Mouse (Mus musculus) right cerebral cortex, postnatal 25 days (tissue): Measurements from ENCODE around the gene Txndc2.

ENCODE experiments used
- DNase-seq: peaks from one replicate; pipeline ENCODE4 v3.0.0; 2022

Txndc2 gene

GRCm38 (mm10) chr17:65641734-65642218 is at the start of gene Txndc2:
Txndc2 (minus strand) TSS chr17:65642168.
- no peak for DNase-seq

DNA sequence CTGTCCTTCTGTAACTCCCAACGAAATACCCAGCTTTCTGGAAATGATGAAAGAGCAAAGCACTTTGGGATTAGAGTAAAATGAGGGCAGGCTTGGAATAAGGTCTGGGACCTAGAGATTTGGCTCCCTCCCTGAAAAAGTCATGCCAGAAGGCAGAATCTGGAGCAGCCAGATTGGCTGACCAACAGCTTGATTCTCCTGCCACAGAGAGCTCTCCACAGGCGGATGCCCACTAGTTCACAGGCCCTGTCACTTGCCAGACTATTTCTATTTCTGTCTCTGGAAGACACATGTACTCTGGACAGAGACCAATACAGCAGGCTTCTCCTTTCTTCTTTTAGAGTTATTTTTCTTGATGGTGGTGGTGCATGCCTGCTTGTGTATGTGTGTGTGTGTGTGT is 41.8 kb upstream of the Txndc2 start:
- no peak for DNase-seq

- DNase-seq, result no peak
These were observed 41.3 kb upstream of the Txndc2 start for GRCm38 (mm10) chr17:65683316-65683715.

- no peak for DNase-seq
These were observed 40.2 kb upstream of the Txndc2 start for GRCm38 (mm10) chr17:65682071-65682680.

DNA sequence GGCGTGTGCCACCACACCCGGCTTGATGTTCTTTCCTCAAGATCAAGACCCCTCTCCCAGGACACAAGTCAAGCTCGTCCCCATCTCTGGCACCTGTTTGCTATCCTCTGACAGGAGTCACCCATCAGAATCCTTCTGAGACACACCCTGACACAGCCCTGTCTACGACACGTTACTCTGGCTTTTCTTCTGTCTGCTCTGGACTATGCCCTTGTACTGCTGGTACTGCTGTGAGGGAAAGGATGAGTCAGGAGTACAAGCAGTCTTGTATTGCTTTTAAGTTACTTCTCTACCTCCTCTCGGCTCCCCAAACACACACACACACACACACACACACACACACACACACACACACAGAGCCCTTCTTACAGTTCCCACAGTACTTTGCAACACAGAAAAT is 39.5 kb upstream of the Txndc2 start:
- no peak for DNase-seq

DNA sequence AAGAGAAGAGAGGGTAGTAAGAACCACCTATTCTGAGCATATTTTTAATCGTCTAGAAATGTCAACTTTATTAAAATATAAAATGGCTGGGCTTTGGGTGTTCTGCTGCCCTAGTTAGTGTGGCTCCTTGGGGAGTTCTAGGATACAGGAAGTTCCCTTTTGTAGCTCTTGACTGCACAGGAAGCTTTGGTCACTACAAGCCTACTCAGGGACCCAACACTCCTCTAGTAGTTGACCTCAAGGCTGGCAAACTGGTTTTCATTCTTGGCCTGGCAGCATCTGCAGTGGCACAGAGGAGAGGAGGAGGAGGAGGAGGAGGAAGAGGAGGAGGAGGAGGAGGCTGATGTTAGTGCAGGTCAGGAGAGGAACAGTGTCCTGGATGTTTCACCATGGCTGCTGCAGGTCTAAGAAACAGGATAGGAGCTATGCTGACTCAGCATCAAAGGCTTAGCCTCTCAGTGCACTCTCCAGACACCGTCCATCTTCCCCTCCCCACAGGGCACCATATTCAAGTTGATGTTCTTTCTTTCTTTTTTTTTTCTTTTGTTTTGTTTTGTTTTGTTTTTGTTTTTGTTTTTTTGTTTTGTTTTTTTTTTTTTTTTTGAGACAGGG is 38.9 kb upstream of the Txndc2 start:
- DNase-seq, result no peak

GRCm38 (mm10) chr17:65679806-65680446 is 38.0 kb upstream of the Txndc2 start:
- no peak for DNase-seq

- no peak for DNase-seq
These were observed 35.8 kb upstream of the Txndc2 start for GRCm38 (mm10) chr17:65677742-65678141.

DNA sequence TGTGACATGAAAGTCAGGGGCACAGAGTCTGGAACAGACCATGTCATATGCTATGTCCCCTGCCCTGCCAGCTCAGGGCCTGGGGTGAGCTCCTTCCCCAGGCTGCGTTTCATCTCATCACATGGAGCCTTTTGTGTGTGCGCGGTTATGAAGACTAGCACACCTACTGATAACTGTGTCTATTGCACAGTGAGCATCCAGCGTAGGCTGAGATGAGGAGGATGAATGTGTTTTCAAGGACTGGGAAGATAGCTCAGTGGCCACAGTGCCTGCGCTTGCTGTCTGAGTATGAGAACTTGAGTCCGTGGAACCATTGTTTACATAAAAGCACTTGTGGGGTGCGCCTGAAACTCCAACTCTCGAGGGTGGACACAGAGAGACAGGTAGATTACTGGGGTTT is 34.6 kb upstream of the Txndc2 start:
- no peak for DNase-seq

DNA sequence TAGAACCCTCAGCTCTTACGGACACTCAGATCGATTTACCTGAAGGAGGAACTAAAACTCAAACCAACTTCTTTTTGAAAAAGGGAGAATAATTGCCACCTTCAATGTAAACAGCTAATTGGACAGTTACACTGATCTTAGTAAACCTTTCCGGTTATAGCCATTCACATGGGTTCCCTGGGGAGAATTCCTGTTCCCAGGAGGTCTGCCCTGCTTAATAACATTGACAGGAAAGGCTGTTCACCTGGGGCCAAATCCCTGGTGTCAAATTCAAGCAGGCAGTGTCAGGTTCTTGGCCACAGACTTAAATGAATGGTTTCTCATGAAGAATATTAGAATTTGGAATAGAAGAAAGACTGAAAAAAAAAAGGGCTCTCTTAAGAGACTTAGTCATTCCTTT is 34.0 kb upstream of the Txndc2 start:
- DNase-seq, result no peak

DNA sequence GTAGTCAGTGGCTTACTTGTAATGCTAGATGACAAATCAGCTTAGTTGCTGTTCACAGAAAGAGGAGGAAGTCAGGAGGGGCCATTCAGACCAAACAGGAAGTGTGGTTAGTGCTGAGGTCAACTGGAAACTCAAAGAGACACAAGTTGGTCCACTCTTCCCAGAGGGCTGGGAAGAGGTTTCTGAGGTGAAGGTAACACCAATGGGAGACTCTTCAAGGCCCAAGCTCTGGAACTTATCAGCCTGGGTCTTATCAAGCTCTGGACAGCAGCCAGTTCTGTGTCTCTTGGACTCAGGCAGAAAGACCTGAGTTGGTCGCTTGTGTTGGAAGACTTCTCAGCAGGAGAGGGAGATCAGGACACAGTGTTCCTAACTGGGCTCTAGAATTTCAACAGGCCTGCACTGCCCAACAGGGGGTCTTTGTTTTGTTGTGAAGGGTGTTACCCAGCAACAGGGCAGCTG is 32.8 kb upstream of the Txndc2 start:
- no peak for DNase-seq

DNA sequence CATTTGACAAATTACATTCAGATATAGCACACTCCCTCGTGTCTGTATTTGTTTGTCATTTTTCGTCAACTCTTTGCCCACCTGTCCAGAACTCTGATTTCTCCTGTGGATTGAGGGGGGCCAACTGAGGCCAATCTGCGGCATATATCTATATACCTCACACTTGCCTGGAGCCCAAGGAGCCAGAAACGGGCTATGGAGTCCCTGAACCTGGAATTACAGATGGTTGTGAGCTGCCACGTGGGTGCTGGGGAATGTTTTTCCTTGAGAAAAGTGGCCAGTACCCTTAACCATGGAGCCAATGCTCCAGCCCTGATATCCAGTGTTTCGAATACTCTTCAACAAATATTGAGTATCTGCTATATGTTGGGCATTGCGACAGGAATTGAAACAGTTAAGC is 31.0 kb upstream of the Txndc2 start:
- DNase-seq, result no peak

DNA sequence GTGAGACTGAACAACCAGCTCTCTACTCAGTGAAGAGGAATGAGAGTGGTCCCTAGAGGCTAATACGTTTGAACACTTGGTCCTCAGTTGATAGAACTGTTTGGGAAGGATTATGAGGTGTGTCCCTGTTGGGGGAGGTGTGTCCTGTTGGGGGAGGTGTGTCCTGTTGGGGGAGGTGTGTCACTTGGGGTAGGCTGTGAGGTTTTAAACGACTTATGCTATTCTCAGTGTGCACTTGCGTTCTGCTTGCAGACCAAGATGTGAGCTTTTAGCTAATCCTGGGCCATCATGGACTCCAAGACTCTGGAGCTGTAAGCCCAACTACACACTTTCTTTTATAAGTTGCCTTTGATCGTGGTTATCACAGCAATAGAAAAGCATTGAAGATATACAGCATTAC is 27.1 kb upstream of the Txndc2 start:
- no peak for DNase-seq

DNA sequence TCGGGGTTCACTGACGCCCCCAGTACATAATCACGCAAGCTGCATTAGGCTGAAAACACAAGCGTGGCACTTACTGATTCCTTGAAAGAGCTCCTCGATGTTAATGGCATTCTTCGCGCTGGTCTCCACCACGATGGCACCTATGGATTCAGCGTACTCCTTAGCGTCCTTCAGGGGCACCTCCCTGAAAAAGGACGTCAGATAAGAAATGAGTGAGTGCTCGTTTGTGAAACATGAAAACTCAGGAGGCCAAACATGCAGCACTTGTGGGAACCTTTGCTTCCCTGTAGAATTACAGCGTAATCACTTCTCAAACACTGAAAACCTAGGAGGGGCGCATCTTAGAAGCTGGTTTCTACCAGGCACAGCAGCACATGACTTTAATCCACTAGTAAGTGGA is 25.8 kb upstream of the Txndc2 start:
- DNase-seq, result no peak

DNA sequence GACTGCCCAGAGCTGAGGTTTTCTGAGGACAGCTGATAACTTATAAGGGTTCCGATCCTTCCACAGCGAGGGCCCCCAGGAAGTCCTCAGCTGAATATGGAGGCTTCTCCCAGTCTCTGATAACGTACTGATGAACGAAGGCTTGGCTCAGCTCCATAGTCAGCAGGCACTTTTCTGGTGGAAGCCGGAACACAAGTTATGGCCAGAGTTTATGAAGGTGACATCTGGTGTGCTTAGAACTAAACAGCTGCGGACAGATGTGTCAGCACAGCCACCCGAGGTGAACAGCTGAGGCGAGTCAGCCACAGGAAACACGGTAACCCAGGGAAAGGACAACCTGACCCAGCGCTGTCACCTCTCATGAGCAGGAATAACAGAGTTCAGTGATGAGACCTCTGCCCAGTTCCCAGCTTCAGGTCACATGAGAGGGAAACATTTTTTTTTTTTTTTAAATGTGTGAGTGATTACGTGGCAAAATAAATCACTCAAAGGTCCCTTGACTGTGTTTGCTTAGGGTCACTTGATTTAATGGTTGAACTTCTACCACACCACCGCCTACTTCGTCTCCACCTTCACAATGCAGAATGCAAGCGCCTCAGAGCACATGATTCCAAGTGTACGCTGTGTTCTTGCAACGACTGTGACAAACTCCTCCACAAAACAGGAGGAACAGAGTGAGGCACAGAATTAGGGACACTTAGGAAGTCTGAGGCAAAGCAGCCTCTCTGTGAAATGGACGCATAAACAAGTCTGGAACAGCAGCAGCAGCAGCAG is 24.6 kb upstream of the Txndc2 start:
- no peak for DNase-seq

GRCm38 (mm10) chr17:65665786-65666387 is 23.9 kb upstream of the Txndc2 start:
- DNase-seq, result no peak

DNA sequence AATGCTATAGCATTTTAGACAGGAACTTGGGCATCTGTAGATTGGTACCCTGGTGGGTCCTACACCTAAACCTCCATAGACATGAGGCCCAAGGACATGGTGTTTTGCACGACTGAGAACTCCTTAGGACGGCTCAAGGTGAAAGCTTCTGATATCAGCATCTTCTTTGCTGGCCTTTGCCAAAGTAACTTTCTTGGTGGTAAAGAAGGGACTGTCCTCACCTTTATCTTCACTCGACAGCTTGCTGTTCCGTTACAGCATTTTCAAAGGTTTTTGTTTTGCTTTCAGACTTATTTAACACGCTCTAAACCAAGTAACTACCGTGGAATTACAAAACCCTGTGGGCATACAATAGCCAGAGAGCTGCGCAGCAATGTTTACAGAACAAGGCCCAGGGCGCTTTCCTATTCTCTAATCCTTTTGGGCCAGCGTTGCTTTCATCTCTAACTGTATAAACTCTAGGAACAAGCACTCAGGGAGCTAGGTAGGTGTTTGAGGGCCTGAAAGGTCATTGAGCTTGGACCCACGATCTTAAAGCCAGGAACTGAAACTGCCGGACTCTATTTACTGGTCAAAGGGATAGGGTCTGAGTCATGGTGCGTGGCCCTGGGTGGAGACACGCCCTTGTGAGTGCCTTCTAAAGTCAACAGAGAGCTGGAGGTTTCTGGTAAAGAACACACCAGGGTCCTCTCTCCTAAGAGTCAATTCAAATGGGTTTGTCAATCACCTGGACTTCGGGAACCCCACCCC is 21.5 kb upstream of the Txndc2 start:
- no peak for DNase-seq

DNA sequence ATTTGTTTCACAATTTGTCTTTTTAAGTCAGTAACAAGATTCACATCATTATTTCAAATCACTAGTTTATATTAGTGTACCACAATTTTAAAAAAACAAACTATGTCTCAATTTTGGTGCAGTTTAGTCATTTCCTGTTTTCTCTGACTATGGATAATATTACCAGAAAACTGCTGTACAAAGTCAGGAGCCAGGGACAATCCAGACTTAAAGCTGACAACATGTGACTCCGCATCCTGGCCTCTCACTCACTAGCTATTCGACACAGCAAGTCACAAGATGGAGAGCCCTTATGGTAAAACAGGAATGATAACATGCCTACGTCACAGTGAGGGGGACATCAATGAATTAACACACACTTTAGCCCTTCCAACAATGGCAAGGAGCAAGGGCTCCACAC is 20.7 kb upstream of the Txndc2 start:
- DNase-seq, result no peak

DNA sequence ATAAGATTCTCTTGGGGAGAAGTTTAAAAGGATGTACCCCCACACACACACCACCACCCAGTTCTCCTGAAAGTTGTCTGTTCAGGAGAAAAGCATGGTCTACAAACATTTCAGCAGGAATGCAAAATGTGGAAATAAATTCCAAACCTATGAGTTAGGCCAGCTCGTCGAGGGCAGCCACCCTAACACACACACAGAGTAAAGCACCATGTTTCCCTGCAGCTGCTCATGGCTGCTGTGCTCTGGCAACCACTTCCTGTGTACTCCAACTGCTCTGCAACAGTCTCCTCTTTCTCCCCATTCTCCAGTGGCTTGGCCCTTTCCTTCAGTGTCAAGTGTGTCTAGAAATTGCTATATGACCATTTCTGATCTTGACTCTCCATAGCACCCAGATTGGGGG is 16.4 kb upstream of the Txndc2 start:
- no peak for DNase-seq

GRCm38 (mm10) chr17:65657958-65658357 is 16.0 kb upstream of the Txndc2 start:
- no peak for DNase-seq

GRCm38 (mm10) chr17:65656731-65657130 is 14.8 kb upstream of the Txndc2 start:
- no peak for DNase-seq

DNA sequence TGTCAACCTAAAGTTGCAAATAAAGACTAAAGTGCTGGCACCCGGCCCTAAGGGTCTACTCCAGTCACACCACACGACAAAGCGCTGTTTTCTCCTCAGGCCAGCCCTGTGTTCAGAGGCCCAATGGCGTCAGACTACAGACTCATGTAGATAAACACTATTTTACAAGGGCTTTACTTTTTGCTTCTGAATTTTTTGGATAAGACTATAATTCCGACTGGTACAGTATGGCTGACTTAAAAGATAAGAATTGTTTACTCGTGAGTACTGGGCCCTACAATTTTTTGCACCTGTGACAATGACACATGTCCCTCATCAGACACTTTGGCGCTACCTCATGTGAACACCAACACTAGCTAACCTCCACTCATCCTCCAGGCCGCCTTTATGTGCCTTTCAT is 14.1 kb upstream of the Txndc2 start:
- no peak for DNase-seq
